Mouse (Mus musculus) megakaryocyte, embryonic 14.5 days (primary cell): ENCODE data around the gene Ltbp2.

Source experiments
- FLI1 ChIP-seq: IDR thresholded peaks from 2 replicates; pipeline ENCODE4 v1.6.1; 2012; ENCODE audit warnings: low read length, inconsistent platforms, mixed read lengths
- GATA1 ChIP-seq: IDR thresholded peaks from 3 replicates; pipeline ENCODE4 v1.6.1; 2012; ENCODE audit warnings: mixed read lengths, low read length, inconsistent platforms, borderline replicate concordance

DNA sequence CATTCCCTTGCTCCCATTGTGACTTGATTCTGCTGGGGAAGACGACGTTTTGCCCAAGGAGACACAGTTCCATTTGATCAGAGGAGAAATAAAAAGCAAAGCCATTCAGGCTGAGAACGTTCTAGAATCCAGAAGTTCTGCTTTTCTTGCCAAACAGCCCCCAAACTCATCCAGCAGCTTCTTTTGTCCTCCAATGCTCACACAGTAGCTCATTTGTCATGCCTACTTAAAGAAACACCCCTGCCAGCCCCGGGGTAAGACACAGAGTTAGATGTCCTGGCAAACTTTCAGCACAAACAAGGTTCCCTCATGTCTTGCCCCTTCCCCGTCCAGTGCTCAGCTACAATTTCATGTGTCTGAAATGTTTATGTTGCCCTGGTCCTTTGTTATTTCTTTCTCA lies 52.1 kb downstream of the Ltbp2 start:
- TF ChIP-seq GATA1 (no peak), FLI1 (no peak)
